Mouse (Mus musculus): ENCODE data around the gene Kars. TPM values are rescaled to one million over a fixed set of nuclear protein-coding genes. Genes with fewer than 3 reads are reported as not detected.

Kars gene
- polyA plus RNA-seq, 2 experiments = 124 to 204 TPM

DNA sequence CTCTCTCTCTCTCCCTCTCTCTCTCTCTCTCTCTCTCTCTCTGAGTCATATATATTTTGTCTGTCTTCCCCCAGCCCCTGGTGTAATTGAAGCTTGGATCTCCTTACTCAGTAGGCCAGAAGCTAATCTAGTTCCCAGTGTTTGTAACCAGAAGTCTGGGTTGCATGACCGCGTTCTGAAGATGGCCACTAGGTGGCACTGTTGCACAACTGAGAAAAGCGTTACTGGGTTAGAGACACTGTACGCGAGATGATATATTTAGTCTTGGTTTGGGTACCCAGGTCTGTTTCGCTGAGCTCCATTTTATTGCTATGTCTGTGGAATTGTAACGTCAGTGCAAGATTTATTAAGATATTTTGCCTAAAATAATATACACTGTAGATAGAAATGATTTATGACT lies 34.8 kb upstream of the Kars start:
- peak; percentile 74 for ATAC-seq (ENCODE audit: low FRiP score, low read depth)
- TF ChIP-seq POLR2A (IDR thresholded peaks at IDR 0.05; ENCODE audit: borderline replicate concordance, extremely low read depth, insufficient read depth, insufficient read length) = no peak

DNA sequence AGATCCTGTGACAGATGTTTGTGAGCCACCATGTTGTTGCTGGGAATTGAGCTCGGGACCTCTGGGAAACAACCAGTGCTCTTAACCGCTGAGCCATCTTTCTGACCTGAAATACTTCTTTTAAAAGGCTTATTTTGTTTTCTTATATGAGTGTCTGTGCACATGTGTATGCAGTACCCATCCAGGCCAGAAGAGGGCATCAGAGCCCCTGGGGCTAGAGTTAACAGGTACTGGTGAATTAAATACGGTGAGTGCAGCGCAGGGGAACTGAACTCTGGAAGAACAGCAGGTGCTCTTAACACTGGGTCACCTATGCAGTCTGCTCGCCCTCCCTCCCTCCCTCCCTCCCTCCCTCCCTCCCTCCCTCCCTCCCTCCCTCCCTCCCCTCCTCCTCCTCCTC lies 34.1 kb upstream of the Kars start:
- WGBS = 80% methylated on average over 5 of the region's 5 CpGs
- TF ChIP-seq POLR2A (IDR thresholded peaks at IDR 0.05; ENCODE audit: borderline replicate concordance, extremely low read depth, insufficient read depth, insufficient read length) = no peak
- no peak for DNase-seq (ENCODE audit: low spot score)

More for the DNA sequence above, 34.8 kb upstream of the Kars start:
- H3K4me2 ChIP-seq (replicated peaks; ENCODE audit: low read depth, low read length, severe bottlenecking) = no peak overlapping the region
- H3K36me3 ChIP-seq (ENCODE audit: control insufficient read depth, insufficient read depth, low read length) = no peaks in the 10 kb centered on the region
- no peaks in the 10 kb centered on the region for H3K4me1 ChIP-seq (ENCODE audit: control insufficient read depth, insufficient read depth, low read length)
- no peak overlapping the region for H3K4me3 ChIP-seq (replicated peaks; ENCODE audit: low read length)
- H3K9me3 ChIP-seq (ENCODE audit: control insufficient read depth, low read length) = no peaks in the 10 kb centered on the region
- H3K27me3 ChIP-seq (ENCODE audit: control insufficient read depth, insufficient read depth, low read length) = no peaks in the 10 kb centered on the region
- DNase-seq (ENCODE audit: low spot score) = peak; percentile 90
- 2% methylated on average over 7 of the region's 7 CpGs for WGBS
- H3K9ac ChIP-seq (ENCODE audit: low read depth, low read length, severe bottlenecking) = no peak overlapping the region
- no peak overlapping the region for H3K27ac ChIP-seq (replicated peaks; ENCODE audit: low read depth, low read length)

DNA sequence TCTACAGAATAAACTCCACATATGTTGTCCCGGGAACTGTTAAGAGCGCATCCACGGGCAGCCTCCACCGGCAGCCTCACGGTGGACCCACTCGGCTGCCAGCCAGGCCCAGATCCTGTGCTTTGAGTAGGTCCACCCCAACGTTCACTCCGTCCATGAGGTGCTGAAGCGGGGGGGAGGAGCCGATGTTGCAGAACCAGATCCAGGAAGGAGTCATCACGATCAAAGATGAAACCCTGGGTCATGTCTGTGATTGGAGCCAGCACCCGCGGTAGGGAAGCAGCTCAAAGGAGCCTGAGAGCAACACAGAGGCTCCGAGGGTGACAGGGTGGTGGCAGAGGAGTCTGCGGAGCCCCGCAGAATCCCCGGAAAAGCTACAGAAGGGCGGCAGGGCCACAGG lies 26.4 kb upstream of the Kars start:
- no peak for ATAC-seq (ENCODE audit: low FRiP score, low read depth)
- no peak for DNase-seq (ENCODE audit: low spot score)
- Histone ChIP-seq H3K36me3 (ENCODE audit: control insufficient read depth, insufficient read depth, low read length) (no peaks in the 10 kb centered on the region), H3K27ac (replicated peaks; ENCODE audit: low read depth, low read length) (no peak overlapping the region), H3K9me3 (ENCODE audit: control insufficient read depth, low read length) (no peaks in the 10 kb centered on the region), H3K4me2 (replicated peaks; ENCODE audit: low read depth, low read length, severe bottlenecking) (no peak overlapping the region), H3K27me3 (ENCODE audit: control insufficient read depth, insufficient read depth, low read length) (no peaks in the 10 kb centered on the region), H3K4me1 (ENCODE audit: control insufficient read depth, insufficient read depth, low read length) (no peaks in the 10 kb centered on the region; the same call in 1 of the 2 replicates), H3K4me3 (replicated peaks; ENCODE audit: low read length) (no peak overlapping the region), H3K9ac (ENCODE audit: low read depth, low read length, severe bottlenecking) (no peak overlapping the region)
- TF ChIP-seq POLR2A (IDR thresholded peaks at IDR 0.05; ENCODE audit: borderline replicate concordance, extremely low read depth, insufficient read depth, insufficient read length) = no peak
- WGBS = 79% methylated on average over 18 of the region's 18 CpGs

More for the DNA sequence above, 34.1 kb upstream of the Kars start:
- Histone ChIP-seq H3K9ac (ENCODE audit: low read depth, low read length, severe bottlenecking) (no peak overlapping the region), H3K4me3 (replicated peaks; ENCODE audit: low read length) (no peak overlapping the region), H3K27me3 (ENCODE audit: control insufficient read depth, insufficient read depth, low read length) (no peaks in the 10 kb centered on the region), H3K4me2 (replicated peaks; ENCODE audit: low read depth, low read length, severe bottlenecking) (no peak overlapping the region), H3K4me1 (ENCODE audit: control insufficient read depth, insufficient read depth, low read length) (no peaks in the 10 kb centered on the region), H3K27ac (replicated peaks; ENCODE audit: low read depth, low read length) (no peak overlapping the region), H3K9me3 (ENCODE audit: control insufficient read depth, low read length) (no peaks in the 10 kb centered on the region), H3K36me3 (ENCODE audit: control insufficient read depth, insufficient read depth, low read length) (no peaks in the 10 kb centered on the region)
- no peak for ATAC-seq (ENCODE audit: low FRiP score, low read depth)

DNA sequence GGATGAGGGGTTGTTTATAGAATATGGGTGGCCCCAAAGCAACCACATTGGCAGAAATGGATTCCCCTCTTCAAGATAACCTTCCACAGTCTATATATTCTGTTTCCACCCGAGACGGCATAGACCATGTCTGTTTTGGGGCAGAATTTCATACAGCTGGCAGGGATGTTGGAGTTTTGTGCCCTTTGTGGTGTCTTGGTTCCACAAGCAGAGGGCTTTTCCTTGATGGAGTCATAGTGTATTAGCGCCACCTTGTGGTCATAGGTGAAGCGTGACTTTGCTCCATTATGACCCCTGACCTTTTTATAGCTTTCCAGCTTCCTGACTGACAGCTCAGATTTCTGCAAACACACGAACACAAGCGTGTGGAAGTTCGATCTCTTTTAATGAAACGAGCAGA lies 23.5 kb upstream of the Kars start:
- no peaks in the 10 kb centered on the region for H3K9me3 ChIP-seq (ENCODE audit: control insufficient read depth, low read length)
- no peak for TF ChIP-seq POLR2A (IDR thresholded peaks at IDR 0.05; ENCODE audit: borderline replicate concordance, extremely low read depth, insufficient read depth, insufficient read length)
- no peaks in the 10 kb centered on the region; the same call in 1 of the 2 replicates for H3K4me1 ChIP-seq (ENCODE audit: control insufficient read depth, insufficient read depth, low read length)
- ATAC-seq (ENCODE audit: low FRiP score, low read depth) (no peak), DNase-seq (ENCODE audit: low spot score) (peak; percentile 72)
- no peak overlapping the region for H3K4me3 ChIP-seq (replicated peaks; ENCODE audit: low read length)
- no peaks in the 10 kb centered on the region for H3K36me3 ChIP-seq (ENCODE audit: control insufficient read depth, insufficient read depth, low read length)
- no peak overlapping the region for H3K4me2 ChIP-seq (replicated peaks; ENCODE audit: low read depth, low read length, severe bottlenecking)
- 10% methylated on average over 8 of the region's 8 CpGs for WGBS
- no peak overlapping the region for H3K9ac ChIP-seq (ENCODE audit: low read depth, low read length, severe bottlenecking)
- H3K27ac ChIP-seq (replicated peaks; ENCODE audit: low read depth, low read length) = no peak overlapping the region
- no peaks in the 10 kb centered on the region for H3K27me3 ChIP-seq (ENCODE audit: control insufficient read depth, insufficient read depth, low read length)

DNA sequence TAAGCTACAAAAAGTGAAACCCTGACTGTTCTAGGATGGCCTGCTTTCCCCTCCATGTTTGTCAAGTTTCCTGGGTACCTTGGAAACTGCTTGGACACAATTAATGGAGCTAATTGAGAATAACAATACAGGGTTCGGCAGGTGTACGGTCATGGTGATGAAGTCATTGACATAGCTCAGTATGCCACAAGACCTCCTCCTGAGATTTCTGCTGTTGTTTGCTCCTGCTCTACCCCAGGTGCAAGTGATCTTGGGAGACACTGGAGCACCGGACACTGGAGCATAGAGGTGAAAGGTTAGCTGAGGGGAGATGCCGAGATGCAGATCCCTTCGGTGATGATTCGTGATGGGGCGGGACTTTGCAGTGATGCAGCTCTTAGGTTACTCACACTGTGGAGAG lies 21.9 kb upstream of the Kars start:
- DNase-seq (ENCODE audit: low spot score) = no peak

DNA sequence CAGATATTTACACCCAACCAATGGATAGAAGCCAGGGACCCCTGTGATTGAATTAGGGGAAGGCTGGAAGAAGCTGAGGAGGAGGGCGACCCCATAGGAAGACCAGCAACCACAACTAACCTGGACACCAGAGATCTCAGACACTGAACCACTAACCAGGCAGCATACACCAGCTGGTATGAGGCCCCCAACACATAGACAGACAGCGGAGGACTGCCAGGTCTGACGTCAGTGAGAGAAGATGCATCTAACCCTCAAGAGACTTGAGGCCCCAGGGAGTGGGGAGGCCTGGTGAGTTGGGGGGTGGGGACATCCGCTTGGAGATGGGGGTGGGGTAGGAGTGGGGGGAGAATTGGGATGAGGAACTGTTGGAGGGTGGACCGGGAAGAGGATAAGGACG lies 19.5 kb upstream of the Kars start:
- no peak overlapping the region for H3K4me2 ChIP-seq (replicated peaks; ENCODE audit: low read depth, low read length, severe bottlenecking)
- no peak for ATAC-seq (ENCODE audit: low FRiP score, low read depth)
- WGBS = 62% methylated on average over 6 of the region's 6 CpGs

More for the DNA sequence above, 21.9 kb upstream of the Kars start:
- no peak for ATAC-seq (ENCODE audit: low FRiP score, low read depth)
- 53% methylated on average over 7 of the region's 7 CpGs for WGBS
- H3K4me3 ChIP-seq (replicated peaks; ENCODE audit: low read length) = no peak overlapping the region
- no peak for TF ChIP-seq POLR2A (IDR thresholded peaks at IDR 0.05; ENCODE audit: borderline replicate concordance, extremely low read depth, insufficient read depth, insufficient read length)
- H3K4me1 ChIP-seq (ENCODE audit: control insufficient read depth, insufficient read depth, low read length) = no peaks in the 10 kb centered on the region; the same call in 1 of the 2 replicates
- H3K4me2 ChIP-seq (replicated peaks; ENCODE audit: low read depth, low read length, severe bottlenecking) = no peak overlapping the region
- H3K9me3 ChIP-seq (ENCODE audit: control insufficient read depth, low read length) = no peaks in the 10 kb centered on the region
- no peaks in the 10 kb centered on the region for H3K36me3 ChIP-seq (ENCODE audit: control insufficient read depth, insufficient read depth, low read length)
- no peak overlapping the region for H3K9ac ChIP-seq (ENCODE audit: low read depth, low read length, severe bottlenecking)
- no peak overlapping the region for H3K27ac ChIP-seq (replicated peaks; ENCODE audit: low read depth, low read length)
- no peaks in the 10 kb centered on the region for H3K27me3 ChIP-seq (ENCODE audit: control insufficient read depth, insufficient read depth, low read length)

More for the DNA sequence above, 19.5 kb upstream of the Kars start:
- H3K9me3 ChIP-seq (ENCODE audit: control insufficient read depth, low read length) = no peaks in the 10 kb centered on the region
- no peak overlapping the region for H3K9ac ChIP-seq (ENCODE audit: low read depth, low read length, severe bottlenecking)
- TF ChIP-seq POLR2A (IDR thresholded peaks at IDR 0.05; ENCODE audit: borderline replicate concordance, extremely low read depth, insufficient read depth, insufficient read length) = no peak
- H3K27ac ChIP-seq (replicated peaks; ENCODE audit: low read depth, low read length) = no peak overlapping the region
- DNase-seq (ENCODE audit: low spot score) = no peak
- no peak overlapping the region for H3K4me3 ChIP-seq (replicated peaks; ENCODE audit: low read length)
- H3K27me3 ChIP-seq (ENCODE audit: control insufficient read depth, insufficient read depth, low read length) = no peaks in the 10 kb centered on the region
- H3K4me1 ChIP-seq (ENCODE audit: control insufficient read depth, insufficient read depth, low read length) = no peaks in the 10 kb centered on the region; the same call in 1 of the 2 replicates
- no peaks in the 10 kb centered on the region for H3K36me3 ChIP-seq (ENCODE audit: control insufficient read depth, insufficient read depth, low read length)

All from limb, embryonic 14.5 days (tissue).